Mouse (Mus musculus) heart, adult 2 months (tissue): ENCODE measurements around the gene Tom1l2. TPM values are rescaled to one million over a fixed set of nuclear protein-coding genes. Genes with fewer than 3 reads are reported as not detected.

ENCODE experiments used
- DNase-seq, 2 experiments: peaks; one replicate each; pipeline ENCODE4 v3.0.0; 2021
- H3K27ac ChIP-seq: fragments of 200-600 bp; 2 replicates; pipeline ENCODE4 v1.8.1; 2022
- H3K27me3 ChIP-seq: fragments of 200-500 bp; 2 replicates; pipeline ENCODE4 v1.6.1; 2012; ENCODE audit warnings: mild to moderate bottlenecking, low read length, inconsistent platforms, mixed read lengths; ENCODE audit not compliant: control insufficient read depth, insufficient read depth
- H3K36me3 ChIP-seq: fragments of 200-500 bp; 2 replicates; pipeline ENCODE4 v1.6.1; 2012; ENCODE audit warnings: low read length, inconsistent platforms; ENCODE audit not compliant: control insufficient read depth, insufficient read depth
- H3K4me1 ChIP-seq: fragments of 200-500 bp; 2 replicates; pipeline ENCODE4 v1.6.1; 2011; ENCODE audit warnings: low read length; ENCODE audit not compliant: control insufficient read depth, insufficient read depth
- H3K4me3 ChIP-seq: fragments of 200-600 bp; 2 replicates; pipeline ENCODE4 v1.8.1; 2022
- H3K79me2 ChIP-seq: fragments of 200-500 bp; replicated peaks from 2 replicates; pipeline ENCODE4 v1.6.1; 2012; ENCODE audit warnings: mild to moderate bottlenecking, inconsistent platforms, low read length, moderate library complexity, mixed read lengths; ENCODE audit not compliant: control insufficient read depth, insufficient read depth
- H3K9ac ChIP-seq: fragments of 200-500 bp; 2 replicates; pipeline ENCODE4 v1.6.1; 2012; ENCODE audit warnings: low read depth, mild to moderate bottlenecking, control low read depth, inconsistent platforms, low read length, mixed read lengths
- CTCF ChIP-seq: fragments of 200-600 bp; IDR thresholded peaks from 2 replicates; pipeline ENCODE4 v1.8.1; 2022; ENCODE audit warnings: antibody characterized with exemption, mild to moderate bottlenecking, moderate library complexity
- EP300 ChIP-seq: fragments of 200-500 bp; IDR thresholded peaks from 2 replicates; pipeline ENCODE4 v1.6.1; 2011; ENCODE audit warnings: low read depth, low read length, control low read depth; ENCODE audit not compliant: insufficient read depth
- POLR2A ChIP-seq: fragments of 200-500 bp; IDR thresholded peaks from 2 replicates; pipeline ENCODE4 v1.6.1; 2011; ENCODE audit warnings: mild to moderate bottlenecking, low read depth, low read length, control low read depth; ENCODE audit not compliant: insufficient read depth
- WGBS: fragments of 180-500 bp; shearing (Covaris S2); methylation state at CpG from one replicate; pipeline ENCODE4 v1.1.7; 2018; 5-methylcytosine and 5-hydroxymethylcytosine counted together
- intact Hi-C: fragments of 180-260 bp; cut with DNase I; formaldehyde crosslinking; loops from one replicate; pipeline ENCODE4 v1.15.1; 2025
- polyA plus RNA-seq: library from polyadenylated mRNA; depleted of rRNA; stranded (reverse); fragments of >200 nt; gene quantifications from 2 replicates; pipeline ENCODE4 v1.2.3, GENCODE M21; 2012
- total RNA-seq, 2 experiments: library from RNA; stranded (reverse); gene quantifications; 2 replicates each; pipeline ENCODE4 v1.2.3; 2021

Tom1l2 gene
- total and polyA plus RNA-seq, 3 experiments: 102 to 123 (median 113) TPM

DNA sequence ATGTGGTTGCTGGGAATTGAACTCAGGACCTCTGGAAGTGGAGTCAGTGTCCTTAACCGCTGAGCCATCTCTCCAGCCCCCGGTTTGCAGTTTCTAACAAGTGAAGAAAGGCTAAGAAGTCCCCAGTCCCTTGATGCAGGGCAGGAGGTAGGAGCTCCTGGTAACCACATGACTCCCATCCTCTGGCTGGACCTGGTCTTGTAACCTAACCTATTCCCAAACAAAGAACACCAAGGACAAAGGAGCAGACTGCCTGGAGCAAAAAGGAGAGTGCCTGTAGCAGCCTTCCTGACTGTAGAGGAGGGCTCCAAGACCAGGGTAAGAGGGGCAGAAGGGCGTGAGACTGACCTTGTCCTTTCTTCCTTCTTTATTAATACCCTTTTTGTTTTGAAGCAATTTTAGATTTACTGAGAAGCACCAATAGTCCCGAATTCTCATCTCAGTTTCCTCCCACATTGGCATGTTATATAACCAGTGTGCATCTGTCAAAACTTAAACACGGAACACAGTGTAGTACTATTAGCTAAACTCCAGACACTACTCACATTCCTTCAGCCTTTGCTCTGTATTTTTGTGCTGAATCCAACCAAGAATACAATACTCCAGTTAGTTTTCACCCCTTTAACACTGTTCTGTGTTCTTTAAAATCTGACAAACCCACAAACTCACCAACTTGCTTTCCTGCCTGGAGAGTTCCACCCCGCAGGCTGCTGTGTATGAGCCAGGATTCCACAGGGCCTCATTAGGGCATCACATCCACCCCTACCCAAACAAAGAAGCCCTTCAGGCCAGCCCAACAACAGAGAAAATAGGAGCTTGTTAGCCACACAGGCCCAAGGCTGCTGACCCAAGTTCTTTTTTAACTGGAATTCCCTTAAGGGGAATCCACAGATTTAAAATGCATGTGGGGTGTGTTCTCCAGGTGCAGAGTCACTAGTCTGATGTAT, 58.7 kb downstream of the Tom1l2 start:
- 84% methylated on average over 6 of the region's 6 CpGs for WGBS
- H3K27me3 ChIP-seq: no peaks in the 10 kb centered on the region
- no peak overlapping the region for H3K4me3 ChIP-seq
- intact Hi-C loops: loop anchor here (2.0 to 5.0 kb wide), 3 partner anchors 43 to 118 kb away; no protein-coding TSS in a partner anchor
- peaks cover 8% of the 10 kb centered on the region for H3K4me1 ChIP-seq
- H3K27ac ChIP-seq: no peak overlapping the region
- TF ChIP-seq POLR2A (no peak), EP300 (no peak), CTCF (no peak)
- no peak overlapping the region for H3K9ac ChIP-seq
- H3K79me2 ChIP-seq: peaks cover 4% of the 10 kb centered on the region; the same call in 1 of the 2 replicates
- no peaks in the 10 kb centered on the region for H3K36me3 ChIP-seq
- DNase-seq: no peak

DNA sequence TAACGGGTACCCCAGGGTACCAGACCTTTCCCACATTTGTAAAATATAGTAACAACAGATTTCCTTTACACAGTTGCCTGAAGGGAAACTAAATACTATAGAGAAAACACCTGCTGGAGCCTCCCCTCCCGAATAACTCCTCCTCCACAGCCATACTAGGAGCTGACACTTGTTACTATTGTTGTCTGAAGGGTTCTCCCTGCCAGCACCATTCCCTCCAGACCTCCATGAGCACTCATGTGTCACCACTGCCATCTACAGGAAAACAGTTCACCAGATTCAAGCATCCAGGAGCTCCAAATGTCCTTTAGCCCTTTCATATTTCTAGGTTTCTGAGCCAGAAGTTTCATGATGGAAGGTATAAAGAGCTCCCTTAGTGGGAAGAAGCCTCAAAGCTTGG, 60.0 kb downstream of the Tom1l2 start:
- intact Hi-C loops: loop anchor here (1.0 to 5.0 kb wide), 4 partner anchors 42 to 188 kb away; no protein-coding TSS in a partner anchor
- DNase-seq: peak in 1 of 2 experiments; percentile 65
- Histone ChIP-seq H3K9ac (no peak overlapping the region), H3K27ac (peak overlapping the region; percentile 26), H3K4me1 (peaks cover 4% of the 10 kb centered on the region), H3K79me2 (peaks cover 1% of the 10 kb centered on the region; the same call in 1 of the 2 replicates), H3K4me3 (no peak overlapping the region), H3K36me3 (no peaks in the 10 kb centered on the region), H3K27me3 (no peaks in the 10 kb centered on the region)
- TF ChIP-seq EP300: peak; percentile 79; the same call in 1 of the 2 replicates
- TF ChIP-seq POLR2A: no peak
- TF ChIP-seq CTCF: peak; percentile 85
- WGBS: 23% methylated on average over 2 of the region's 2 CpGs

DNA sequence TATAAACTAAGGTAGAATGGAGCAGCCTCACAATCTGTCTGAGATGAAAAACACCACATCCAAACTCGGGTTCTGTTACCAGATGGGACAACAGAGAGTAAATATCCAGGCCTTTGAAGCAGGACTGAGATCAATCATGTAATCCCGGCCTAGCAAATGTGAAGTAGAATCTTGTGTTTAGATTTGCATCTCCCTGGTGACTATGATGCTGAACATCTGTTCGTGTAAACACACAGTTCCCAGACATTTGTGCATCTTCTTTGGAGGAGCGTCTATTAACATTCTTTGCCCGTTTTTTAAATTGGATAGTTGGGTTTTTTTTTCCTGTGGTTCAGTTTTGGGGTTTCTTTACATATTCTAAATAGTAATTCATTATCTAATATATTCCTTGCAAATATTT, 63.7 kb downstream of the Tom1l2 start:
- Histone ChIP-seq H3K27me3 (no peaks in the 10 kb centered on the region), H3K4me3 (no peak overlapping the region), H3K4me1 (peaks cover 6% of the 10 kb centered on the region), H3K9ac (no peak overlapping the region), H3K79me2 (no peaks in the 10 kb centered on the region), H3K27ac (no peak overlapping the region), H3K36me3 (peaks cover 4% of the 10 kb centered on the region)
- intact Hi-C loops: no loop called here
- no peak for DNase-seq
- 67% methylated on average over 5 of the region's 5 CpGs for WGBS
- no peak for TF ChIP-seq POLR2A
- TF ChIP-seq CTCF: no peak
- no peak for TF ChIP-seq EP300

DNA sequence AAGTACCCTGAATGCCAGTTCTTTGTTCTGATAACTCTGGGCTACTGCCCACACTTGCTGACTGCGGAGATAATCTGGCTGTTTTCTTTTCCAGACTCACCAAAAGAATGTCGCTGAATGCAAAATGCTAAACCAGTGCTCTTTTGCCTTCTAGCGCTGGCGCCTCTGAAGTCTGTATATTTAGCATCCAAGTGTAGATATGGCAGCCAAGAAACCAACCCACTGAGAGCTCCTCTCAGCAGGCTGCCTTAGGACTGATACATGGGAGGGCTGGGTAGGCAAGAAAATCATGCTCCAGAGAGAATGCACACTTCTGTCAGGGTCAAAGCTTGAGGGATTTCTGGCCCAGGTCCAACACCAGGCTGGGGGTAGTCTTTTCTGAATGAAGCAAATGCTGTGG, 66.4 kb downstream of the Tom1l2 start:
- H3K4me3 ChIP-seq: no peak overlapping the region
- H3K27ac ChIP-seq: no peak overlapping the region
- no peaks in the 10 kb centered on the region for H3K27me3 ChIP-seq
- no peak for DNase-seq
- H3K36me3 ChIP-seq: peaks cover 4% of the 10 kb centered on the region
- H3K9ac ChIP-seq: no peak overlapping the region
- no peak for TF ChIP-seq EP300
- TF ChIP-seq POLR2A: no peak
- no peak for TF ChIP-seq CTCF
- WGBS: 43% methylated on average over 4 of the region's 4 CpGs
- intact Hi-C loops: no loop called here
- H3K79me2 ChIP-seq: no peaks in the 10 kb centered on the region
- peaks cover 3% of the 10 kb centered on the region for H3K4me1 ChIP-seq

DNA sequence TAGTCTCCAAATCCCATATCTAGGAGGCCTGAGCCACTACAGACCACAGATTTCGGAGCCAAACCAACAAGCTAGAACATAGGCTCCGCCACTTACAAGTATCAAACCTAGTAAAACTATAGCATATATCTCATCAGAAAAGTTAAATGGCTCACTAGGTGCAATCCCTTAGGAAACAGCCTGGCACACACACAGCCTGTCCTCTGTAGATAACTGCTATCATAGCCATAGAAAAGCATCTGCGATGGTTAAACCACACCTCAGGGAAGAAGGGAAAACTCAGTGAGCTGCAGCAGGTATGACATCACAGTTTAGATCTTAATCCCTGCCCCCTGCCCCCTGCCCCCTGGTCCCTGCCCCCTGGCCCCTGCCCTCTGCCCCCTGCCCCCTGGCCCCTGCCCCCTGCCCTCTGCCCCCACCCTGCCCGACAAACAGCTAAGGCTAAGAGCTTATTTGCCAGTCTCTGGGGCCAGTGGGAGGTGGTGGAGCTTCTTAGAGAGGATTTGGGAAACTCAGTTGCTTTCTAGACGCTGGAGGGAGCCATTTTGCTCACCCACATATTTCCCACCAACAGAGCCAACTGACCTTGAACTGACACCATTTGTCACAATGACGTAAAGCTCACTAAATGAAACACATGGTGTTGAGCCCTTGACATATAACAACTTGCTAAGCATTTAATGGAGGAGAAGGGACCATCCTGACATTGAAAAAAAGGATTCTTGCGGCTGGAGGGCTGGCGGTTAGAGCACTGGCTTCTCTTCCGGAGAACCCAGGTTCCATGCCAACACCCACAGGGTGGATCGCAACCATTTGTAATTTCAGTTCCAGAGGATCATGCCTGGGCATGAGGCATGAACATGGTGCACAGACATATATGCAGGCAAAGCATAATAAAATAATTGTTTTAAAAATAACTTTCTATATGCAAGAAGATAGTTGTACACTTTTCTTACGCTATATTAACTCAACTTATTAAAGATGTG, 72.0 kb downstream of the Tom1l2 start:
- TF ChIP-seq EP300 (no peak), POLR2A (no peak), CTCF (no peak)
- Histone ChIP-seq H3K36me3 (no peaks in the 10 kb centered on the region), H3K27ac (no peak overlapping the region), H3K4me1 (no peaks in the 10 kb centered on the region), H3K4me3 (no peak overlapping the region), H3K9ac (no peak overlapping the region), H3K27me3 (no peaks in the 10 kb centered on the region), H3K79me2 (no peaks in the 10 kb centered on the region)
- no peak for DNase-seq
- intact Hi-C loops: no loop called here
- 74% methylated on average over 11 of the region's 11 CpGs for WGBS
